Mouse (Mus musculus) cortical plate, adult 2 months (tissue): ENCODE measurements around the gene Zfp672. TPM values are rescaled to one million over a fixed set of nuclear protein-coding genes. Genes with fewer than 3 reads are reported as not detected.

ENCODE experiments used
- H3K27ac ChIP-seq: fragments of 200-500 bp; 2 replicates; pipeline ENCODE4 v1.5.1; 2012; ENCODE audit warnings: low read length, control low read depth, inconsistent platforms; ENCODE audit not compliant: insufficient read depth
- H3K4me1 ChIP-seq: fragments of 200-500 bp; 2 replicates; pipeline ENCODE4 v1.6.1; 2011; ENCODE audit warnings: low read length; ENCODE audit not compliant: control insufficient read depth, insufficient read depth
- H3K4me3 ChIP-seq: fragments of 200-500 bp; 2 replicates; pipeline ENCODE4 v1.5.1; 2011; ENCODE audit warnings: mild to moderate bottlenecking, low read length, control low read depth; ENCODE audit not compliant: insufficient read depth
- CTCF ChIP-seq: fragments of 200-500 bp; IDR thresholded peaks from 2 replicates; pipeline ENCODE4 v1.5.1; 2011; ENCODE audit warnings: mild to moderate bottlenecking, control low read depth, low read length; ENCODE audit not compliant: insufficient read depth; ENCODE audit errors: extremely low read depth
- POLR2A ChIP-seq: fragments of 200-500 bp; IDR thresholded peaks from 2 replicates; pipeline ENCODE4 v1.6.1; 2011; ENCODE audit warnings: mild to moderate bottlenecking, low read length, control low read depth; ENCODE audit not compliant: insufficient read depth; ENCODE audit errors: extremely low read depth
- polyA plus RNA-seq: library from polyadenylated mRNA; depleted of rRNA; stranded (reverse); fragments of >200 nt; gene quantifications from 2 replicates; pipeline ENCODE4 v1.2.3, GENCODE M21; 2012

Gene Zfp672
- polyA plus RNA-seq, 1 experiment: 50.2 TPM

DNA sequence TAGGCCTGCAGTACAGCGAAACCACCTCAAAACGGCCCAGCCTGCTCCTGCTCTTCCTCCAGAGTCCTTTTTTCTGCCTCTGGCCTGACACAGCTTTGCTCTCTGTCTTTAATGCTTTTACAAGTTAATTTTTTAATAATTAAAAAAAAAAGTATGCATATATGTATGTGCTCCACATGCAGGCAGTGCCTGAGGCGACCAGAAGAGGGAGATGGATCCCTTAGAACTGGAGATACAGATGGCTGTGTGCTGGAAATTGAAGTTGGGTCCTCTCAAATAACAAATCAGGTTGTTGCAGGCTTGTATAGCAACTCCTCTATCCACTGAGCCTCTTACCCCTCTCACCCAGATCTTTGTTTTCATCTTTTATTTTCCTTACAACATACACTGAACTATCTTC lies 3.4 kb downstream of the Zfp672 start:
- peaks cover 6% of the 10 kb centered on the region; the same call in 1 of the 2 replicates for H3K4me1 ChIP-seq
- no peak overlapping the region for H3K4me3 ChIP-seq
- no peak for TF ChIP-seq POLR2A
- TF ChIP-seq CTCF: 0 out of 2 replicates have a peak, but pooled peaks have one; percentile 0
- H3K27ac ChIP-seq: no peak overlapping the region

DNA sequence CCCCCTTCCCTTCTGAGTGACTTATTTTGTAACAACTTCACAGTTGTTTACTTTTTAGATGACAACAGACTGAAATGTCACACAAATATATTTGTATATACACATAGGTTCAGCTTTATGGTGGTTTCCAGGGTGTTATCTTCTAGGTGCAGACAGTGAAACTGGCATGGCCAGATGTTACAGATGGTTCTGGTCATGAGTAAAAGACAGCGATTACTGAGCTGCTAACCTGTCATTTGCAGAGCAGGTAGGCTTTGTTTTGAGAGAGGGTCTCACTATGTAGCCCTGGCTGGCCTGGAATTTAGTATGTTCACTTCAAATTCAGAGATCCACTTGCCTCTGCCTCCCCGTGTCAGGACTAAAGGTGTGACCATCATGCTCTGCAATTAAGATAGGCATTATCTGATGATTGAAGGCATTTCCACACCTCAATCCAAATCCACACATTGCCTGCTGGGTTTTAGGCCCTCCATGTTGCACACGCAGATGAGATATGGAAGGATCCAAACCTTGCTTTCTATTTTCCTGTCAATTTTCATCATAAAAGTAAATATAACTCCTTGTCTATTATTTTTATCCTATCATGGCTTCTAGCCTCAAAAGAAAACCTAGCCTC lies 5.4 kb downstream of the Zfp672 start:
- no peak overlapping the region for H3K27ac ChIP-seq
- TF ChIP-seq CTCF (no peak), POLR2A (no peak)
- H3K4me1 ChIP-seq: peaks cover 5% of the 10 kb centered on the region; the same call in 1 of the 2 replicates
- H3K4me3 ChIP-seq: no peak overlapping the region

DNA sequence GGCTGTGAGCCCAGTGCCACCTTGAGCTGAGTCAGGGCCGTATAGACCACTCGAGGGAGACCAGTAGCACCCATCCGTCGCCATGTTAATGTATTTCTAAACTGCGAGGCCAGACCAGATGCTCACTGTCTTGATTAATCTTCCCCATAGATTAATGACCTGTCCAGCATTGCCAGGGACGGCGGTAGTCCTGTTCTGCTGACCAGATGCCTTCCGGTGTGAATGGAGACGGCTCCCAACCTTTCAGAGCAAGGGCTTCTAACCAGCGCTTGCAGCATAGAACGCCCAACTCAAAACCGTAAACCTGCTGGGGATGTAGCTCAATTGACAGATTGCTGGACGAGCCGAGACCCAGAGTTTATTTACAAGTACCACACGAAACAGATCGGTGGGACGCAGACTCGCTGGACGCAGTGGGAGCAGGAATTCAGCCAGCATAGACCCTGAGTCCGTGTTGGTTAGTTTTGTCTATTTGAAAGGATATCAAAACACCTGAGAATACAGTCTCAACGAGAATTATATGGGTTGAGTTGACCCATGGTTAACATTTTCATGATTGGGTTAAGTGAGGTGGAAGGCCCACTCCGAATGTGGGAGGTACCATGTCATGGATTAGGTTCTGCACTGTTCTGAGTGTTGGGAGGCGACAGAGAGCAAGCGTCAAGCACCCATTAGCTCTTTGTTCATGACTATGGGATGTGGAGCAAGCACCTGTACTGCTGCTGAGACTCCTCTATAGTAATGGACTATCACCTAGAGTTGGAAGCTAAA lies 6.4 kb downstream of the Zfp672 start:
- TF ChIP-seq POLR2A: no peak
- no peak for TF ChIP-seq CTCF
- Histone ChIP-seq H3K4me1 (no peaks in the 10 kb centered on the region), H3K27ac (peak overlapping the region; percentile 53), H3K4me3 (peak overlapping the region; percentile 59)

DNA sequence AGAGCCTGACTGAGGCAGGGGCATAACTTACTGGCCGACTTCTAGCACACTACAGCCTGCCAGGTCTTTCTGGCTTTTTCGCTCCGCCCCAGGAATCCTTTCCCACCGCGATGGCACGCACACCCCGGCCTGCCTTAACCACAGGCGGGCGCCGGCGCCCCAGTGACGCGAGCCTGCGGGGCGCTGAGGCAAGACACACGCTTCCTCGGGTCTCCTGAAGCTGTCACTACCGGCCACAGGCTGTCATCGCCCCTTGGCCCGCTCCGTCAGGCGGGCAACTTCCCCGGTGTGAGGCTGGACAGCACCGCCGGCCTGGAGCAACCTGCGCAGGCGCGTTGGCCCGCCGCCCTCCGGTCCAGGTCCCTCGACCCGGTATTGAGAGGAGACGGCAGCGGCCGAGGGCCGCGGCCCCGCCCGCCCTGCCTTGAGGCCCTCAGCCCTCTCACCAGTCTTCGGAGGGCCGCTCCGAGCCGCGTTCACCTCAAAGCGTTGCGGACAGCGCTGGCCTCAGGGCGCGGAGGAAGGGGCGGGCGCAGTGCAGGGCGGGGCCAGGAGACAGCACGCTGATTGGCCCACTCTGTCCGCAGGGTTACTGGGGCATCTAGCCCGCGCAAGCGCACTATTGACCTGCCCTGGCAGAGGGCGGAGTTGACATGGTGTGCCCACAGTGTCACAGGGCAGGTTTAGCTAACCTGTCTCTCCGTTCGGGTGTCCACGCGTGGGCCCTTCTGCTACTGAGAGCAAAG lies 7.1 kb downstream of the Zfp672 start:
- H3K4me3 ChIP-seq: peak overlapping the region; percentile 59
- H3K27ac ChIP-seq: peak overlapping the region; percentile 90
- no peaks in the 10 kb centered on the region for H3K4me1 ChIP-seq
- TF ChIP-seq POLR2A (peak; percentile 96), CTCF (no peak)

DNA sequence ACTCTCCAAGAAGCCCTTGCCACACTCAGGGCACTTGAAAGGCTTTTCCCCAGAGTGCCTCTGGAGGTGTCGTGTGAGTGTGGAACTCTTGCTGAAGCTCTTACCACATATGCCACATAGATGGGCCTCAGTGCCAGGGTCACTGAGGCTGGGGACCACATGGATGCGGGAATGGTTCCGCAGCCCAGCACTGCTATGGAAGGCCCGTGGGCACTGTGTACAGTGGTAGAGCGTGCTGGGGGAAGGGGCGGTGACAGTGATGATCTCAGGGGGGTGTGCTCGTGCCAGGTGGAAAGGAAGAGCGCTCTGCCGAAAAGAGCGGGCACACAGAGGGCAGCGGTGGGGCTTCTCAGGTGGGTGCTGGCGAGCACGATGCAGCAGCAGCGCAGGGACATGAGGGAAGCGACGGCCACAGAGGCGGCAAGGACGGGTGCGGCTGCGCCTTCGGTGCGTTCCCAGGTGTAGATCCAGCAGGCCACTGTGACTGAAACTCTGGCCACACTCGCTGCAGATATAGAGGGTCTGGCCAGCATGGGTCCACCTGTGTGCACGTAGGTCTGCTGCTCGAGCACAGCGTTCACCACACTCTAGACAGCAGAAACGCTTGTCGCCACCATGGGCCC lies 13.3 kb downstream of the Zfp672 start:
- no peak for TF ChIP-seq CTCF
- TF ChIP-seq POLR2A: peak; percentile 46; the same call in 1 of the 2 replicates
- no peak overlapping the region for H3K27ac ChIP-seq
- 0 out of 2 replicates have a peak, but pooled peaks cover 1% of the 10 kb centered on the region for H3K4me1 ChIP-seq
- no peak overlapping the region for H3K4me3 ChIP-seq

DNA sequence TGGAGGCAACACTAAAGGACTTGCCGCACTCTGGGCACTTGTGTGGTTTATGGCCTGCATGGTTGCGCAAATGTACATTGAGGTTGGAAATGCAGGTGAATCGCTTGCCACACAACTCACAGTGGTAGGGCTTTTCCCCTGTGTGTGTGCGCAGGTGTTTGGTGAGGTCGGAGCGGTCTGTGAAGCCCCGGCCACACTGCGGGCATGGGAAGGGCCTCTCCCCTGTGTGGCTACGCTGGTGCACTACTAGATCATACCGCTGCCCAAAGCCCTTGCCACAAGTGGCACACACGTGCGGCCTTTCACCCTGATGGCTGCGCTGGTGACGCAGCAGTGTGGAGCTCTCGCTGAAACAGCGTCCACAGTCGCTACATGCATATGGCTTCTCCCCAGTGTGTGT lies 13.8 kb downstream of the Zfp672 start:
- peak; percentile 40; the same call in 1 of the 2 replicates for TF ChIP-seq POLR2A
- TF ChIP-seq CTCF: no peak
- Histone ChIP-seq H3K4me3 (no peak overlapping the region), H3K4me1 (0 out of 2 replicates have a peak, but pooled peaks cover 1% of the 10 kb centered on the region), H3K27ac (no peak overlapping the region)

DNA sequence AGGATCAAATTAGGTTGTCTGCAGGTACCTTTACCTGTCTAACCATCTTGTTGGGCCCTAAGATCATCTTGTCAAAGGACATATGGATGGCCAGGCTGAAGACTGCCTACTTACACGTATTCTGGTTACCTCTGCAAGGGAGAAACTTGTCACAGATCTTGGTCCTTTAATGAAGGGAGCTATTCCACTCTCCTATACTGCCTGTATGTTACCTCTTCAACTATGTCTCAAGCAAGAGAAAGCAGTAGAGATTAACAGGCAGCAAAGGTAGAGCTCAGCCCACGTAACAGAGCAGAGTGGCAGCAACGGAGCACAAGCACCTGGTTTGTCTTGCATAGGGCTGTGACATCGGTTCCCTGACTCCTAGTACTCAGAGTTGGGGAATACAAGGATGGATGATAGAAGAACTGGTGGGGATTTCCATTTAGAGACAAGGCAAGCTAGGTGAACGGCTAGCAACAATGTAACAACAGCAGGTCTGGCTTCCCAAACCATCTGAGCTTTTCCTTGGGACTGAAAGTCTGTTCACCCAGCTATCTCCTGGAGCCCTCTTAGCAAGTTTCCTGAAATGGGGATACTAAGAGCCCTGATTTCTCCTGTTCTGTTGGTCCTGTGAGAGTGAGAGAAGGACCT lies 14.5 kb downstream of the Zfp672 start:
- Histone ChIP-seq H3K4me3 (no peak overlapping the region), H3K4me1 (0 out of 2 replicates have a peak, but pooled peaks cover 1% of the 10 kb centered on the region), H3K27ac (no peak overlapping the region)
- TF ChIP-seq CTCF (no peak), POLR2A (peak; percentile 5; the same call in 1 of the 2 replicates)

DNA sequence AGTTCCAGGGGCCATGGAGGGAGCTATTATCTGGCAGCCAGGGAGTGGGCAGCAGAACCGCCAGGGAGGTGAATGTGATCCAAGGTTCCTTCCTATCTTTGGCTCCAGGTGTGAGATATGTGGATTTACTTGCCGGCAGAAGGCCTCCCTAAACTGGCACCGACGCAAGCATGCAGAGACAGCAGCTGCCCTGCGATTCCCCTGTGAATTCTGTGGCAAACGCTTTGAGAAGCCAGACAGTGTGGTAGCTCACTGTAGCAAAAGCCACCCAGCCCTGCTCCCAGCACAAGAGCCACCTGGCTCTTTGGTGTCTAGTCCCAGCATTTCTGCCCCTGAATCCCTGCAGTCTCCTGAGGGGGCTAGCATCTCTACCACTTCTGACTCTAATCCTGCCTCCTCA lies 16.1 kb downstream of the Zfp672 start:
- Histone ChIP-seq H3K4me3 (no peak overlapping the region), H3K4me1 (0 out of 2 replicates have a peak, but pooled peaks cover 1% of the 10 kb centered on the region), H3K27ac (no peak overlapping the region)
- TF ChIP-seq POLR2A (no peak), CTCF (no peak)

DNA sequence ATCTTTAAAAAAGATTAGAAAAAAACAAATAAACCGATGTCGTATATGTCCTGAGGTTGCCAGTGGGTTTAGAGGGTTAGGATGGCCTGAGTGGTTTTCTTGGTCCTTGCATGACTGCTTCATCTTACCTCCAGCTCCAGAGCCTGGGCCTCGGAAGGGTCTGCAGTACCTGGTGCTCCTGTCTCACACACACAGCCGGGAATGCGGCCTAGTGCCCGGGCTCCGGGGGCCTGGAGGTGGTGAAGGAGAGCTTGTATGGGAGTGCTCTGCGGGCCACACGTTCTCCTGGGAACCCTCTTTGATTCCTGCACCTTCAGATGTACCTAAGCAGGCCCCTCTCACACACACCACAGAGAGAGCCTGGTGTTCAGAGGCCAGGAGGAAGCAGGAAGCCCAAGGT lies 21.5 kb downstream of the Zfp672 start:
- Histone ChIP-seq H3K27ac (no peak overlapping the region), H3K4me1 (peaks cover 2% of the 10 kb centered on the region; the same call in 1 of the 2 replicates), H3K4me3 (no peak overlapping the region)
- no peak for TF ChIP-seq CTCF
- no peak for TF ChIP-seq POLR2A
